Mouse (Mus musculus): ENCODE results near the gene Ambra1. TPM values are rescaled to one million over a fixed set of nuclear protein-coding genes. Genes with fewer than 3 reads are reported as not detected.

The Ambra1 gene
- total and polyA plus RNA-seq, 3 experiments = 15.8 to 27.1 (median 21.9) TPM

DNA sequence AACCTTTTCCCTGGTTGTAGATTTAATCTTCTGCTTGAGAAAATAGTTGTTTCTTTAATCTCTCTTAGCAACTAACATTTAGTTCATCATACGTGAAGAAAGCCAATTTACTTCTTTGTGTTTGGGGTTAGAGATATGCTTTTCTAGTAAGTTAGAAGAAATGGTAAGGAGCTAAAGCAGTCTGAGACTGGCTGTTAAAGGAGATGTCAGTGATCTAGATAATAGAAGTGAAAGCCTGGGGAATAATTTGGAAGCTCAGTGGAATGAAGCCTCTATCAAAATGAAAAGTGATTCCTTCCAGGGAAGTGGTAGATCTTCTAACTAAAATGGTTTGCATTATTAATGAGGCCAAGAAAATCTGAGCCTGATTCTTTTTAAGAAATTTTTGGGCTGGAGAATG is 141.3 kb downstream of the Ambra1 start:
- in situ Hi-C loops (cut with MboI; ENCODE audit: low pct_ligation_motif_present, low pct_unique_long_range_greater_than_20kb, low sequenced_read_pairs) (loop anchor here (10.0 kb wide), 1 partner anchor 46 kb away; no protein-coding TSS in a partner anchor), dilution Hi-C loops (cut with MboI; ENCODE audit: extremely low pct_ligation_motif_present, extremely low pct_unique_long_range_greater_than_20kb, low sequenced_read_pairs) (no loop called here)
- H3K4me2 ChIP-seq (ENCODE audit: insufficient read depth, low read depth, poor library complexity, severe bottlenecking) = no peak overlapping the region
- H3K27ac ChIP-seq (ENCODE audit: insufficient read depth, low read depth) = no peak overlapping the region
- TF ChIP-seq JUND (conservative IDR thresholded peaks at IDR 0.05; ENCODE audit: low read depth, low read length) = no peak
- no peak for TF ChIP-seq SMC3 (IDR thresholded peaks at IDR 0.05; ENCODE audit: low read depth, low read length)
- TF ChIP-seq TBP (conservative IDR thresholded peaks at IDR 0.05; ENCODE audit: low read depth, low read length) = no peak
- TF ChIP-seq KAT2A (IDR thresholded peaks at IDR 0.05; ENCODE audit: insufficient replicate concordance, low read length) = no peak
- no peak for TF ChIP-seq POLR2AphosphoS2 (IDR thresholded peaks at IDR 0.05; ENCODE audit: low read depth, low read length)
- no peak for TF ChIP-seq ELF1 (IDR thresholded peaks at IDR 0.05; ENCODE audit: low read depth, low read length)
- no peak for TF ChIP-seq CTCF (conservative IDR thresholded peaks at IDR 0.05 in 1 of 2, IDR thresholded peaks at IDR 0.05 in 1 of 2; ENCODE audit: low read depth in 2 of 2, low read length in 2 of 2)
- no peak for TF ChIP-seq POLR2A (IDR thresholded peaks at IDR 0.05; ENCODE audit: low read depth, low read length)
- no peak for TF ChIP-seq NRF1 (IDR thresholded peaks at IDR 0.05; ENCODE audit: low read depth, low read length)
- no peak for TF ChIP-seq GABPA (IDR thresholded peaks at IDR 0.05; ENCODE audit: insufficient replicate concordance, low read depth, low read length)
- H3K4me3 ChIP-seq (replicated peaks in 1 of 3; ENCODE audit: low read depth in 2 of 3, low read length in 2 of 3, poor library complexity in 1 of 3) = no peak overlapping the region
- H3K9ac ChIP-seq (ENCODE audit: insufficient read depth, low read depth) = no peak overlapping the region
- H3K27me3 ChIP-seq (replicated peaks) = no peaks in the 10 kb centered on the region
- DNase-seq (ENCODE audit: extremely low read depth) = no peak
- H3K9me3 ChIP-seq (replicated peaks; ENCODE audit: low read length) = no peaks in the 10 kb centered on the region
- no peaks in the 10 kb centered on the region for H3K79me2 ChIP-seq (replicated peaks; ENCODE audit: control insufficient read depth, extremely low read depth, insufficient read depth, poor library complexity, severe bottlenecking)
- H3K36me3 ChIP-seq (replicated peaks in 1 of 2; ENCODE audit: control insufficient read depth in 1 of 2, insufficient read depth in 1 of 2, low read length in 1 of 2) = peaks cover 4 to 17% of the 10 kb centered on the region in 2 experiments
- peaks cover 4 to 24% of the 10 kb centered on the region in 2 experiments for H3K4me1 ChIP-seq (ENCODE audit: control insufficient read depth in 1 of 2, insufficient read depth in 2 of 2)

DNA sequence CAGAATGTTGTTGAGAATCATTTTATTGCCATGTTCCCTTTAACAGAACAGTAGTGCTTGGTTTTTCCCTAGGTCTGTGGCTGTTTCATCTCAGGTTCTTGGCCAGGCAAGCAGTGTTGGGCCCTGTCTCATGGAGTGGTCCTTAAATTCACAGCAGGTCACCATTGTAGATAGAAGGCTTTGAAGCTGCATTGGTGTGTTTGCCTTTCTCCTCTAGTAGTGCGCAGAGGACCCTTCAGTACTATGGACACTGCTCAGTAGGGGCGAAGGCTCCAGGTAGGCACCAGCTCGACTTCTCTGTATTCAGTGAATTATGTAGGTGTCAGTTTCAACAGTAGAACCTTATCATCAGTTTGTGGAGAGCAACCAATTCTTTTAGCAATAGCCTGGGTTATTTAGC is 142.7 kb downstream of the Ambra1 start:
- in situ Hi-C loops (cut with MboI; ENCODE audit: low pct_ligation_motif_present, low pct_unique_long_range_greater_than_20kb, low sequenced_read_pairs) = loop anchor here (10.0 kb wide), 1 partner anchor 48 kb away; no protein-coding TSS in a partner anchor

More for the DNA sequence above, 142.7 kb downstream of the Ambra1 start:
- dilution Hi-C loops (cut with MboI; ENCODE audit: extremely low pct_ligation_motif_present, extremely low pct_unique_long_range_greater_than_20kb, low sequenced_read_pairs) = no loop called here
- Histone ChIP-seq H3K36me3 (replicated peaks in 1 of 2; ENCODE audit: control insufficient read depth in 1 of 2, insufficient read depth in 1 of 2, low read length in 1 of 2) (peaks cover 4 to 17% of the 10 kb centered on the region in 2 experiments), H3K4me2 (ENCODE audit: insufficient read depth, low read depth, poor library complexity, severe bottlenecking) (no peak overlapping the region), H3K79me2 (replicated peaks; ENCODE audit: control insufficient read depth, extremely low read depth, insufficient read depth, poor library complexity, severe bottlenecking) (no peaks in the 10 kb centered on the region), H3K27me3 (replicated peaks) (no peaks in the 10 kb centered on the region), H3K9me3 (replicated peaks; ENCODE audit: low read length) (no peaks in the 10 kb centered on the region), H3K9ac (ENCODE audit: insufficient read depth, low read depth) (no peak overlapping the region), H3K27ac (ENCODE audit: insufficient read depth, low read depth) (no peak overlapping the region), H3K4me3 (replicated peaks in 1 of 3; ENCODE audit: low read depth in 2 of 3, low read length in 2 of 3, poor library complexity in 1 of 3) (no peak overlapping the region), H3K4me1 (ENCODE audit: control insufficient read depth in 1 of 2, insufficient read depth in 2 of 2) (peaks cover 4 to 32% of the 10 kb centered on the region in 2 experiments)
- no peak for DNase-seq (ENCODE audit: extremely low read depth)
- no peak for TF ChIP-seq TBP (conservative IDR thresholded peaks at IDR 0.05; ENCODE audit: low read depth, low read length)
- no peak for TF ChIP-seq JUND (conservative IDR thresholded peaks at IDR 0.05; ENCODE audit: low read depth, low read length)
- no peak for TF ChIP-seq ETS1 (conservative IDR thresholded peaks at IDR 0.05; ENCODE audit: low read depth, low read length)
- TF ChIP-seq MEF2A (IDR thresholded peaks at IDR 0.05; ENCODE audit: borderline replicate concordance, low read depth, low read length) = no peak
- no peak for TF ChIP-seq POLR2AphosphoS2 (IDR thresholded peaks at IDR 0.05; ENCODE audit: low read depth, low read length)
- no peak for TF ChIP-seq MYC (IDR thresholded peaks at IDR 0.05; ENCODE audit: low read depth, low read length)
- no peak for TF ChIP-seq ZKSCAN1 (IDR thresholded peaks at IDR 0.05; ENCODE audit: borderline replicate concordance, low read depth, low read length)
